Mouse (Mus musculus): ENCODE measurements around the gene Pcdh19. TPM values are rescaled to one million over a fixed set of nuclear protein-coding genes. Genes with fewer than 3 reads are reported as not detected.

Pcdh19 gene
- polyA plus RNA-seq, 1 experiment from 2014 or later, result 0.20 TPM

DNA sequence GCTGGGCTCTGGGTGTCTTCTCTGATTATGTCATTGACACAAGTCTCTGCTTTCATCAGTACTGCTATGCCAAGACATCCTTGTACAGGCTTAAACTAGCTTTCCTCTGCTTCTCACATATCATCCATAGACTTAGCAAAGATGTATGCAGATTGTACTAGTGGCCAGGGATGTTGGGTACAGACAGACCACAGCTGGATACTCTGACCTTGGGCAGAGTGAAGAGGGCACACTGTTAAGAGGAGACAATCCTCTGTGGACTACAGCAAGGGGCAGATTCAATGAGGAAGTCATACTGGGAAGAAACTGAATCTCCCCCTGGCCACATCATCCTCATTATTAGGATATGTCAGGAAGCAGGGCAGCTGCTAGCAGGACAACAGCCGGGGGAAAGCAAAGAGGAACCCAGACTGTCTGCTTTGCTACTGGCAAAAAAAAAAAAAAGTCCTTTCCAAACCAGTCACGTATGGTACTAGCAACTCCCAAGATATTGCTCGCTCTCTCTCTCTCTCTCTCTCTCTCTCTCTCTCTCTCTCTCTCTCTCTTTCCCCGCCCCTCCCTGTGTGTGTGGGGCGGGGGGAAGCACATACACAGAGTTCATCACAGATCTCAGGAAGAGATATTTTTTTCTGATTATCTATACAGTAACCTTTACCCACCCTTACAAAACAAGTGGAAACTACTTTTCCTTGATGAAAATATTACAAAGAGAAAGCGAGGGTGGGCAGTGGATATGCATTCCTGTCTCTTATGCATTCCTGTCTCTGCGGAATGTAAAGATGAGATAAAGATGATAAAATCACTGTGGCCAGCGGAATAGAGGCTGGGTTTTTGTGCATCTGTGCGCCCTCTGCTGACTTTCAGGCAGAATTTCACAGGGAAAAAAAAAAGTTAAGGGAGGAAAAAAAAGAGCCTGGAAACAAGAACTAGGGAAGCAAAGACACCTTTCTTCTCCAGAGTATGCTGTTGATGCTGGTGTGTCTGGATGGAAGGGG is 31.2 kb downstream of the Pcdh19 start:
- peak overlapping the region; percentile 39; the same call in 1 of the 2 replicates for H3K4me2 ChIP-seq
- H3K9ac ChIP-seq, result no peak overlapping the region
- H3K9me3 ChIP-seq (replicated peaks), result no peaks in the 10 kb centered on the region
- no peak overlapping the region for H3K4me3 ChIP-seq
- H3K36me3 ChIP-seq, result no peaks in the 10 kb centered on the region
- H3K27ac ChIP-seq (ENCODE audit: poor library complexity, severe bottlenecking), result no peak overlapping the region
- 26% methylated on average over 9 of the region's 9 CpGs for WGBS
- ATAC-seq (ENCODE audit: insufficient number of reproducible peaks, low FRiP score), result no peak
- no peaks in the 10 kb centered on the region for H3K27me3 ChIP-seq (replicated peaks)
- H3K4me1 ChIP-seq (replicated peaks), result no peaks in the 10 kb centered on the region

DNA sequence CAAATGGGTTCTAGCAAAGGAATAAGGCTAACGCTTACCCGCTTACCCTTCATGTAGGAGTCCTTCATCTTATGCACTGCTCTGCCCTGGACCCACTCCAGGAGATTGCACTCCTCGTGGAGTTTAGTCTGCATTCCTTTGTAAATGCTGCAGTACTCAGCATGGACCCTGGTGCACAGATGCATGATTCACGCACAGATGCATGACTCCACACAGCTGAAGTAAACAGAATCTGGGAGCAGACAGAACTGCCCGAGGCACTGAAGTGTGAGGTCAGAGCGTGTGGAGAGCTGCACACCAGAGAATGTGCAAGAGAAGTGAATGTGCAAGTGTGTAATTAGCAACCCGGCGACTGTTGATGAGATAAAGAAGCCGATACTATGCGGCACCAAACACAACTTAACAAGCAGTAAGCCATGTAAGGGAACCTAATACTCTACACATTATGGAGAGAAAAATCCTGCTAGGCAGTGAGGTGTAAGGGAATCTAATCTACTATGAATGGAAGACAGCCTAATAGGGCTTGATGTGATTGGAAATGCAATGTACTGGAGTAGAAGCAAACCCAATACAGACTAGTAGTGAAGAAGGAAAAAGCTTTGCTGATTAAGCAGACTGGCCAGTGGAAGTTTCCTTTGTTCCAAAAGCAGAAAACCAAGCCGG is 32.8 kb downstream of the Pcdh19 start:
- ATAC-seq (ENCODE audit: insufficient number of reproducible peaks, low FRiP score), result no peak
- Histone ChIP-seq H3K36me3 (no peaks in the 10 kb centered on the region), H3K27me3 (replicated peaks) (no peaks in the 10 kb centered on the region), H3K4me1 (replicated peaks) (no peaks in the 10 kb centered on the region), H3K4me3 (no peak overlapping the region), H3K27ac (ENCODE audit: poor library complexity, severe bottlenecking) (no peak overlapping the region), H3K9me3 (replicated peaks) (no peaks in the 10 kb centered on the region), H3K4me2 (no peak overlapping the region), H3K9ac (no peak overlapping the region)
- 63% methylated on average over 11 of the region's 11 CpGs for WGBS

DNA sequence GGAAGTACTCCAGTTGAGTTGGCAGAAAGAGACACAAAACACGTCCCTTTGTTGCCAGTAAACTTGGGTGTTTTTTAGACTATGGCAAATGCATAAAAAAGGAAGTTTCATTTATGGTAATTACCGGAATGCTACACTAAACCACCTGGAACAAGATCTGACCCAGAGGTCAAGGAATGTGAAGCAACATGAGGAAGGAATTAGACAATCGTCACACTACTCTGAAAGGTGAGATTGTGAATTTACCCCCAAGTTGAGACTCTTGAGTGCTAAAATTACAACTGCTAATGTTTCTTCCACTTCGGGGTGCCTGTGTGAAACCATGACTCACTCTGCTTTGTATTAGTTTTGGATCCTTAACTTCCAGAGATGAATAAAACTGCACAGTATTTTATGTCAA is 33.6 kb downstream of the Pcdh19 start:
- WGBS, result 63% methylated on average over 4 of the region's 4 CpGs
- no peak overlapping the region for H3K4me3 ChIP-seq

DNA sequence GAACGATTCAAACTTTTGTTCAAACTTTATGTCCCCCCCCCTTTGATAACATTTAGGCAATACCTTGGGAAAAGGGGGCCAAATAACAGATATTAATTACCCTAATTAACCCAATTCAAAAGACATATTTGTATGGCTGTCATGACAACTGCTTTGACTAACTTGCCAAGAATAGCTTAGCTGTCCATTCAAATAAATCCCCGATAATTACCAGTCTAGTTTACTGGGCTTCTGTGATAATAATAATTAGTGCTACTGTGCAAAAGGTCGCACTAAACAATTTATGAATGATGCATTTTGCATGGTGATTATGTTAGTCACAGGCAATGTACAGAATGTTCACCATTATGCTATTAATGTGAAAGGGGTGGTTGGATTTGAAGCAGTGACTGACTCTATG is 35.7 kb downstream of the Pcdh19 start:
- Histone ChIP-seq H3K9ac (no peak overlapping the region), H3K4me2 (no peak overlapping the region), H3K27ac (ENCODE audit: poor library complexity, severe bottlenecking) (no peak overlapping the region), H3K4me3 (no peak overlapping the region), H3K9me3 (replicated peaks) (no peaks in the 10 kb centered on the region), H3K36me3 (no peaks in the 10 kb centered on the region), H3K27me3 (replicated peaks) (no peaks in the 10 kb centered on the region), H3K4me1 (replicated peaks) (no peaks in the 10 kb centered on the region)
- no peak for ATAC-seq (ENCODE audit: insufficient number of reproducible peaks, low FRiP score)
- 80% methylated on average over 3 of the region's 3 CpGs for WGBS

More for the DNA sequence above, 33.6 kb downstream of the Pcdh19 start:
- Histone ChIP-seq H3K27me3 (replicated peaks) (no peaks in the 10 kb centered on the region), H3K9ac (no peak overlapping the region), H3K4me1 (replicated peaks) (no peaks in the 10 kb centered on the region), H3K4me2 (no peak overlapping the region), H3K27ac (ENCODE audit: poor library complexity, severe bottlenecking) (no peak overlapping the region), H3K36me3 (no peaks in the 10 kb centered on the region), H3K9me3 (replicated peaks) (no peaks in the 10 kb centered on the region)
- ATAC-seq (ENCODE audit: insufficient number of reproducible peaks, low FRiP score), result no peak

DNA sequence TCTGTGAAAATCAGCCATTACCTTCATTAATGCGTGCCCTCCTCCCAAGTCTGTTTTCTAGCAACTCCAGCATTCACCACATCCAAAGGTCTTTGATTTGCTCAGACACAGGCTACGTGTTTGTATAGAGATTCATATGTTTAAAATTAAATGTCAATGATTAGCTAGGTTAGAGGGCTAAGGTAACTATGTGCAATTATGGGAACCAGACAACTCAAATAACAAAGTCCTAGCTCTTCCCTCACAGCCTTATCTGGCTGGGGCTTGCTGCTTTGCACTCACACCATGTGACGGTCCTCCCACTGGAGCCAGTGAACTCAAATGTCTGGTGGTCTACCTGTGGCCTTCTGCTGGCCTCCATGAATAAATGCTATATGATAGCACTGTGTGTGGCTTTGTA is 38.4 kb downstream of the Pcdh19 start:
- Histone ChIP-seq H3K27ac (ENCODE audit: poor library complexity, severe bottlenecking) (no peak overlapping the region), H3K36me3 (no peaks in the 10 kb centered on the region), H3K4me1 (replicated peaks) (no peaks in the 10 kb centered on the region), H3K27me3 (replicated peaks) (no peaks in the 10 kb centered on the region), H3K9me3 (replicated peaks) (no peaks in the 10 kb centered on the region), H3K4me3 (no peak overlapping the region), H3K4me2 (no peak overlapping the region), H3K9ac (no peak overlapping the region)
- WGBS, result 64% methylated on average over 3 of the region's 3 CpGs
- ATAC-seq (ENCODE audit: insufficient number of reproducible peaks, low FRiP score), result no peak

DNA sequence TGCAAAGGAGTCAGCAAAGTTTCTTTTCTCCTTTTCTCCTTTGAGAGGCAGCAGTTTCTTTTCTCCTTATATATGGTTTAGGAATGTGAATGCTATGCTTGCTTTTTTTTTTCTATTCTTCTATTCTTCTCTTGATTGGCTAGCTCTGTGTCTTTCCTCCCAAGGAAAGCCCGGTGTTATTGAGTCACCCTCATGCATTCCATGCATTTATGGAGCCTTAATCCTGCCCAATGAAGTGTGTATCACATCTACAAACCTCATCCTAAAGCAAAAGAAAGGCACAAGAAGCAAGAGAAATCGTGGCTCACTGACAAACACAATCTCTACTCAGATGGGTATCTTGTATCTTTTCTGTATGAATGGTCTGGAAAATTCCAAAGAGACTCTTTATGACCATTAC is 41.0 kb downstream of the Pcdh19 start:
- WGBS, result 58% methylated on average over 2 of the region's 2 CpGs
- H3K27ac ChIP-seq (ENCODE audit: poor library complexity, severe bottlenecking), result no peak overlapping the region
- no peak for ATAC-seq (ENCODE audit: insufficient number of reproducible peaks, low FRiP score)
- no peak overlapping the region for H3K9ac ChIP-seq
- no peak overlapping the region for H3K4me2 ChIP-seq
- no peaks in the 10 kb centered on the region for H3K9me3 ChIP-seq (replicated peaks)
- H3K4me1 ChIP-seq (replicated peaks), result no peaks in the 10 kb centered on the region
- H3K27me3 ChIP-seq (replicated peaks), result no peaks in the 10 kb centered on the region
- H3K4me3 ChIP-seq, result no peak overlapping the region
- no peaks in the 10 kb centered on the region for H3K36me3 ChIP-seq

DNA sequence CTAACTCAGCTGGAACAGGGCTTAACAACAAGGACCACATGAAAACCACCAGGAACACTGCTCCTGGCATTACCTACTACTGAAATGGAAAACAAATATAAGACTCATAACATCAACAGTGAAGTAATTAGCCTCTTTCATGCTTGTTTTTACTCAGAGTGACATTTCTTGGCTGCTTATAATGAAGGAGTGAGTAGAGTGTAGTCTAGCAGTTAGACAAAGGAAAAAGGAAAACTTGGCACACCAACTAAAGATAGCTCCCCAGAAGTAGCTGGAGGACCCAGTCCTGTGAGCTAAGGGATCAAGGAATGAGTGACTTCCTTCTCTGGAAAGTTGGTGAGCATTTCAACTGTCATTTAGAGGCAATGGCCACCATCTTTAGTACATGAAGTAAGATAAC is 49.3 kb downstream of the Pcdh19 start:
- Histone ChIP-seq H3K4me2 (no peak overlapping the region), H3K9me3 (replicated peaks) (no peaks in the 10 kb centered on the region), H3K27ac (ENCODE audit: poor library complexity, severe bottlenecking) (no peak overlapping the region), H3K9ac (no peak overlapping the region), H3K36me3 (no peaks in the 10 kb centered on the region), H3K4me1 (replicated peaks) (no peaks in the 10 kb centered on the region), H3K27me3 (replicated peaks) (no peaks in the 10 kb centered on the region), H3K4me3 (no peak overlapping the region)
- no peak for ATAC-seq (ENCODE audit: insufficient number of reproducible peaks, low FRiP score)

DNA sequence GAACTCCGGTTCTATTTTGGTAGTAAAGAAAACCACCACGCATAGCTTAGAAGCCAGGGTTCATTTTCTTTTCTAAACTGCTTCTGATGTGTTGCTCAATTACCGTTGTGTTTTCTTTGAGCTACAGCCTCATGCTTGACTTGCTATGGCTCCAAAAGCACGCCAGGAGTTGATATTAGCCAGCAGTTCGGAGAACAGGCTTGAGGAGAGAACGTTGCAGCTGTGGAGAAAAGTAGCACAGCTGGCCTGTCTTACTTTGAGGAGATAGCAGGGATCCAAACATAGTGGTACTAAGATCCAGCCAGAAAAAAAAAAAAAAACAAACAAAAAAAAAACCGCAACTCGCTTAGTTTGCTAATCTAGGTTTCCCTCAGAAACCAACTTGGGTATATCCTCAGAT is 59.2 kb downstream of the Pcdh19 start:
- H3K36me3 ChIP-seq, result no peaks in the 10 kb centered on the region
- no peak overlapping the region for H3K4me2 ChIP-seq
- no peaks in the 10 kb centered on the region for H3K4me1 ChIP-seq (replicated peaks)
- H3K9ac ChIP-seq, result no peak overlapping the region
- no peak for ATAC-seq (ENCODE audit: insufficient number of reproducible peaks, low FRiP score)
- no peaks in the 10 kb centered on the region for H3K27me3 ChIP-seq (replicated peaks)
- WGBS, result 68% methylated on average over 8 of the region's 8 CpGs
- H3K4me3 ChIP-seq, result no peak overlapping the region
- no peaks in the 10 kb centered on the region for H3K9me3 ChIP-seq (replicated peaks)
- H3K27ac ChIP-seq (ENCODE audit: poor library complexity, severe bottlenecking), result no peak overlapping the region

DNA sequence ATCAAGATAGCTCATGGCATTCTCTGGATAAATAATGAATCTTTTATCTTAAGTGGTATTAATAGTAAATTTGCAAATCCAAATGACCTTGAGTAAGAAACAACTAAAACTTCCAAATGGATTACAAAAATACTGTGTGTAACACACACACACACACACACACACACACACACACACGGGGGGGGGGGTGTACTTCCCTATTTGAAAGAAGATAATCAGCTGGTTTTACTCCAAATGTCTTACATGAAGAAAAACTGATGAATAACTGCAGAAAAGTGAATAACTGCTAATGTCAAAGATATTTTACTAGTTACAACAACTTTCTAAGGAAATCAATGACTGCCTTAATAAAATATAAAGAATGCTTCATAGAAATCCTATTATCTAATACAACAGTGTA is 70.6 kb downstream of the Pcdh19 start:
- no peak overlapping the region for H3K9ac ChIP-seq
- WGBS, result 38% methylated on average over 1 of the region's 1 CpGs
- H3K4me1 ChIP-seq (replicated peaks), result no peaks in the 10 kb centered on the region
- no peak for ATAC-seq (ENCODE audit: insufficient number of reproducible peaks, low FRiP score)
- H3K4me3 ChIP-seq, result no peak overlapping the region
- no peaks in the 10 kb centered on the region for H3K36me3 ChIP-seq
- no peak overlapping the region for H3K4me2 ChIP-seq
- H3K27me3 ChIP-seq (replicated peaks), result no peaks in the 10 kb centered on the region
- H3K27ac ChIP-seq (ENCODE audit: poor library complexity, severe bottlenecking), result no peak overlapping the region
- no peaks in the 10 kb centered on the region for H3K9me3 ChIP-seq (replicated peaks)

DNA sequence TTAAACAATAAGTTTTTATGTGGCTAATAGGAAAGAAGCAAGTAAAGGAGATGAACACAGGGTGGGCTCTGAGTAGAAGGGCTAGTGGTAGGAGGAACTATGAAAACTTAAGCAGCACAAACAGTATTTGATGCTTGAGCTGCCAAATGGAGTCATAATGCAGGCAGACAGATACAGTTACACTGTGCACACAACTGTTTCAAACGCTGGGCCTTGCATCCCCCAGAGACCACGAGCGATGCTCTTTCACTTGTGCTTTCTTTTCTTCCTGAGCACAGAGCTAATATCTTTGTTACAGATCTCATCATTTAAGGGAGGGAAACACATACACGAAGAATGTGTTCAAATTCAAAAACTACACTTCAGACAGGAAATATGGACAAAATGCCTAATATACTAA is 83.0 kb downstream of the Pcdh19 start:
- WGBS, result 60% methylated on average over 4 of the region's 4 CpGs
- no peak for ATAC-seq (ENCODE audit: insufficient number of reproducible peaks, low FRiP score)

DNA sequence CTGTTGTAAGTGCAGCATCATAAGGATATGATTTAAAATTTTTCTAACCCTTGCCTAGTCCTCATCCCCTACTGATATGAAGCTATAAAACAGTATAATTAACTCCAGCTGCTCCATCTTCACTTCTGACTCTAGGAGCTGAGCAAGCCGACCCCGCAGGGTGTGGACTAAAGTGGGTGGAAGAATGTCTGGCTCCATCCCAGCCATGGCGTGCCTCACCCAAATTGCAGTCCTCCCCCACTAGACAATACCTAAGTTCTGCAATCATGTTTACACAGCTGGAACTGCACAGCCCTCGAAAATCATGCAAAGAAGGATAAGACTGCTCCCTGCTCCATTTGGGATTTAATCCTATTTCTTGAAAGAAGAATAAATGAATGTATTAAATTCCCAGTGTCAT is 84.5 kb downstream of the Pcdh19 start:
- Histone ChIP-seq H3K27ac (ENCODE audit: poor library complexity, severe bottlenecking) (no peak overlapping the region), H3K9me3 (replicated peaks) (no peaks in the 10 kb centered on the region), H3K4me1 (replicated peaks) (0 out of 2 replicates have a peak, but pooled peaks cover 5% of the 10 kb centered on the region), H3K36me3 (no peaks in the 10 kb centered on the region), H3K4me2 (no peak overlapping the region), H3K27me3 (replicated peaks) (no peaks in the 10 kb centered on the region), H3K9ac (no peak overlapping the region), H3K4me3 (no peak overlapping the region)
- no peak; the same call in 1 of the 2 replicates for ATAC-seq (ENCODE audit: insufficient number of reproducible peaks, low FRiP score)
- WGBS, result 45% methylated on average over 4 of the region's 4 CpGs

More for the DNA sequence above, 83.0 kb downstream of the Pcdh19 start:
- no peak overlapping the region for H3K9ac ChIP-seq
- H3K4me1 ChIP-seq (replicated peaks), result 0 out of 2 replicates have a peak, but pooled peaks cover 5% of the 10 kb centered on the region
- H3K9me3 ChIP-seq (replicated peaks), result no peaks in the 10 kb centered on the region
- H3K36me3 ChIP-seq, result no peaks in the 10 kb centered on the region
- no peaks in the 10 kb centered on the region for H3K27me3 ChIP-seq (replicated peaks)
- H3K27ac ChIP-seq (ENCODE audit: poor library complexity, severe bottlenecking), result no peak overlapping the region
- H3K4me3 ChIP-seq, result no peak overlapping the region
- no peak overlapping the region for H3K4me2 ChIP-seq
